Mouse (Mus musculus) small intestine, adult 2 months (tissue): ENCODE measurements around the gene Arhgap18.

Experiments
- CTCF ChIP-seq: fragments of 200-500 bp; IDR thresholded peaks from 2 replicates; pipeline ENCODE4 v1.5.1; 2012; ENCODE audit warnings: low read depth, mild to moderate bottlenecking, control low read depth, inconsistent platforms, low read length, moderate library complexity, mixed read lengths; ENCODE audit not compliant: insufficient replicate concordance, insufficient read length; ENCODE audit errors: extremely low read depth
- POLR2A ChIP-seq: fragments of 200-500 bp; IDR thresholded peaks from 2 replicates; pipeline ENCODE4 v1.6.1; 2012; ENCODE audit warnings: low read depth, mild to moderate bottlenecking, control low read depth, inconsistent platforms, low read length, moderate library complexity

DNA sequence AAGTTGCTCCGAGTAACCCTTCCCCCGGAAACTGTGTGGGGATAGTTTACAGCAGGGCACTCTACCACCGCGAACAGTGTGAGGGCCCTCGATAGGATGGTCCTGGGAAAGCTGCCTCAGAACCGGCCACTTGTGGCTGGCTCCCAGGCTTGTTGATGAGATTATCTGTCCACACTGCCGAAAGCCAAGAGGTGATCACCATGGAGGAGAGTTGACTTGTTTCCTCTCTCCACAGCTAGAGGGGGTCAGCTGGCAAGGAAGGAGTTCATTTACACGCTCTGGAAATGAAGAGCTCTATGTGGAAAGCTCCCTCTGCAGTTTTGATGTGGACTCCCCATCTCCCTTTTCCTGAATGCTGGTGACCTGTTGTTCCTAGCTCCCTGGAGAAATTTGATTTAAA lies 196.4 kb downstream of the Arhgap18 start:
- no peak for TF ChIP-seq POLR2A
- no peak for TF ChIP-seq CTCF
